Mouse (Mus musculus) liver, embryonic 12.5 days (tissue): ENCODE measurements around the gene Ccdc121. TPM values are rescaled to one million over a fixed set of nuclear protein-coding genes. Genes with fewer than 3 reads are reported as not detected.
"Not testable (repeated sequence)": the region's sequence is repeated elsewhere in the genome, so short reads cannot be mapped to it uniquely, and the experiment has no call there.

Experiments
- ATAC-seq: fragments of 200-750 bp; cut with Nextera tagmentation; 2 replicates; pipeline ENCODE4 v1.8.0; 2017; ENCODE audit warnings: moderate number of reproducible peaks, mild to moderate bottlenecking, moderate library complexity
- H3K27ac ChIP-seq: fragments of 300-500 bp; sonication (generic); 2 replicates; pipeline ENCODE4 v1.5.1; 2016; ENCODE audit warnings: mild to moderate bottlenecking
- H3K27me3 ChIP-seq: fragments of 300-500 bp; sonication (generic); replicated peaks from 2 replicates; pipeline ENCODE4 v1.6.1; 2016; ENCODE audit warnings: mild to moderate bottlenecking, moderate library complexity
- H3K36me3 ChIP-seq: fragments of 300-500 bp; sonication (generic); 2 replicates; pipeline ENCODE4 v1.6.1; 2016; ENCODE audit warnings: mild to moderate bottlenecking, moderate library complexity
- H3K4me1 ChIP-seq: fragments of 300-500 bp; sonication (generic); 2 replicates; pipeline ENCODE4 v1.6.1; 2016
- H3K4me2 ChIP-seq: fragments of 300-500 bp; sonication (generic); 2 replicates; pipeline ENCODE4 v1.6.1; 2016; ENCODE audit warnings: mild to moderate bottlenecking, moderate library complexity
- H3K4me3 ChIP-seq: fragments of 300-500 bp; sonication (generic); 2 replicates; pipeline ENCODE4 v1.5.1; 2016; ENCODE audit warnings: mild to moderate bottlenecking, moderate library complexity
- H3K9ac ChIP-seq: fragments of 300-500 bp; sonication (generic); 2 replicates; pipeline ENCODE4 v1.6.1; 2016; ENCODE audit warnings: mild to moderate bottlenecking, moderate library complexity
- H3K9me3 ChIP-seq: fragments of 300-500 bp; sonication (generic); replicated peaks from 2 replicates; pipeline ENCODE4 v1.6.1; 2016; ENCODE audit warnings: mild to moderate bottlenecking, moderate library complexity
- WGBS: fragments of 180-500 bp; shearing (Covaris S2); methylation state at CpG from one replicate; pipeline ENCODE4 v1.1.7; 2016; ENCODE audit not compliant: insufficient replicate concordance; 5-methylcytosine and 5-hydroxymethylcytosine counted together
- polyA plus RNA-seq: library from polyadenylated mRNA; unstranded; fragments of >200 nt; fragmentation: Nextera tagmentation; extraction: Ambion mirVana; gene quantifications from 2 replicates; pipeline ENCODE4 v1.2.1, GENCODE M21; 2016

Ccdc121 gene
- polyA plus RNA-seq, 1 experiment from 2014 or later, result not detected

GRCm38 (mm10) chr1:181537627-181538525 lies 26.6 kb upstream of the Ccdc121 start:
- Histone ChIP-seq H3K4me1 (no peaks in the 10 kb centered on the region; the same call in 1 of the 2 replicates), H3K9ac (no peak overlapping the region), H3K27me3 (0 out of 2 replicates have a peak, but pooled peaks cover 9% of the 10 kb centered on the region), H3K4me2 (no peak overlapping the region), H3K9me3 (no peaks in the 10 kb centered on the region), H3K4me3 (no peak overlapping the region), H3K36me3 (no peaks in the 10 kb centered on the region), H3K27ac (no peak overlapping the region)
- WGBS, result 76% methylated on average over 9 of the region's 9 CpGs
- no peak for ATAC-seq

GRCm38 (mm10) chr1:181535165-181535873 lies 24.1 kb upstream of the Ccdc121 start:
- Histone ChIP-seq H3K4me3 (no peak overlapping the region), H3K36me3 (no peaks in the 10 kb centered on the region), H3K9me3 (no peaks in the 10 kb centered on the region), H3K4me2 (no peak overlapping the region), H3K27me3 (0 out of 2 replicates have a peak, but pooled peaks cover 5% of the 10 kb centered on the region), H3K9ac (no peak overlapping the region), H3K27ac (no peak overlapping the region), H3K4me1 (no peaks in the 10 kb centered on the region)
- ATAC-seq, result no peak
- WGBS, result 61% methylated on average over 10 of the region's 10 CpGs

- WGBS, result 58% methylated on average over 4 of the region's 4 CpGs
- no peak overlapping the region for H3K27ac ChIP-seq
- H3K36me3 ChIP-seq, result no peaks in the 10 kb centered on the region
- H3K4me3 ChIP-seq, result no peak overlapping the region
- H3K9ac ChIP-seq, result no peak overlapping the region
- 0 out of 2 replicates have a peak, but pooled peaks cover 5% of the 10 kb centered on the region for H3K27me3 ChIP-seq
- H3K4me2 ChIP-seq, result no peak overlapping the region
- ATAC-seq, result no peak
- no peaks in the 10 kb centered on the region for H3K9me3 ChIP-seq
- no peaks in the 10 kb centered on the region for H3K4me1 ChIP-seq
Measured at GRCm38 (mm10) chr1:181529368-181529767, 18.1 kb upstream of the Ccdc121 start.

GRCm38 (mm10) chr1:181525996-181526395 lies 14.7 kb upstream of the Ccdc121 start:
- no peaks in the 10 kb centered on the region for H3K27me3 ChIP-seq
- H3K4me1 ChIP-seq, result no peaks in the 10 kb centered on the region
- no peak overlapping the region for H3K4me3 ChIP-seq
- H3K9me3 ChIP-seq, result no peaks in the 10 kb centered on the region
- no peak overlapping the region for H3K27ac ChIP-seq
- whole genome bisulfite sequencing, result 54% methylated on average over 5 of the region's 5 CpGs
- H3K9ac ChIP-seq, result no peak overlapping the region
- H3K36me3 ChIP-seq, result no peaks in the 10 kb centered on the region
- ATAC-seq, result no peak
- no peak overlapping the region for H3K4me2 ChIP-seq

GRCm38 (mm10) chr1:181523831-181524230 lies 12.6 kb upstream of the Ccdc121 start:
- H3K27ac ChIP-seq, result no peak overlapping the region
- no peaks in the 10 kb centered on the region for H3K9me3 ChIP-seq
- 81% methylated on average over 5 of the region's 5 CpGs for WGBS
- H3K36me3 ChIP-seq, result no peaks in the 10 kb centered on the region
- H3K4me3 ChIP-seq, result no peak overlapping the region
- no peaks in the 10 kb centered on the region for H3K27me3 ChIP-seq
- H3K4me2 ChIP-seq, result no peak overlapping the region
- no peak overlapping the region for H3K9ac ChIP-seq
- H3K4me1 ChIP-seq, result no peaks in the 10 kb centered on the region
- no peak for ATAC-seq

- Histone ChIP-seq H3K27ac (no peak overlapping the region), H3K9me3 (no peaks in the 10 kb centered on the region), H3K4me3 (no peak overlapping the region), H3K9ac (no peak overlapping the region), H3K4me2 (no peak overlapping the region), H3K36me3 (no peaks in the 10 kb centered on the region), H3K4me1 (no peaks in the 10 kb centered on the region), H3K27me3 (no peaks in the 10 kb centered on the region)
- no peak for ATAC-seq
- WGBS, result 68% methylated on average over 11 of the region's 11 CpGs
Measured at GRCm38 (mm10) chr1:181521401-181522091, 10.3 kb upstream of the Ccdc121 start.

GRCm38 (mm10) chr1:181519137-181519536 lies 7.9 kb upstream of the Ccdc121 start:
- H3K4me1 ChIP-seq, result no peaks in the 10 kb centered on the region
- 56% methylated on average over 4 of the region's 4 CpGs for WGBS
- H3K27ac ChIP-seq, result no peak overlapping the region
- H3K36me3 ChIP-seq, result no peaks in the 10 kb centered on the region
- no peak overlapping the region for H3K4me2 ChIP-seq
- no peaks in the 10 kb centered on the region for H3K27me3 ChIP-seq
- no peak overlapping the region for H3K9ac ChIP-seq
- no peak overlapping the region for H3K4me3 ChIP-seq
- no peak for ATAC-seq
- H3K9me3 ChIP-seq, result no peaks in the 10 kb centered on the region

GRCm38 (mm10) chr1:181518046-181518445 lies 6.8 kb upstream of the Ccdc121 start:
- no peak overlapping the region for H3K9ac ChIP-seq
- H3K27ac ChIP-seq, result no peak overlapping the region
- WGBS, result 73% methylated on average over 9 of the region's 9 CpGs
- ATAC-seq, result no peak
- H3K9me3 ChIP-seq, result no peaks in the 10 kb centered on the region
- no peaks in the 10 kb centered on the region for H3K36me3 ChIP-seq
- no peak overlapping the region for H3K4me3 ChIP-seq
- no peak overlapping the region for H3K4me2 ChIP-seq
- H3K4me1 ChIP-seq, result no peaks in the 10 kb centered on the region
- no peaks in the 10 kb centered on the region for H3K27me3 ChIP-seq

- ATAC-seq, result no peak
- 59% methylated on average over 15 of the region's 15 CpGs for WGBS
Measured at GRCm38 (mm10) chr1:181512430-181513129, 1.3 kb upstream of the Ccdc121 start.

GRCm38 (mm10) chr1:181510855-181511254 lies 396 bp downstream of the Ccdc121 start:
- 66% methylated on average over 11 of the region's 11 CpGs for WGBS
- not testable (repeated sequence) for ATAC-seq, H3K9ac ChIP-seq, H3K4me2 ChIP-seq, H3K4me1 ChIP-seq, H3K4me3 ChIP-seq, H3K9me3 ChIP-seq, H3K36me3 ChIP-seq, H3K27me3 ChIP-seq, H3K27ac ChIP-seq

More at GRCm38 (mm10) chr1:181512430-181513129, 1.3 kb upstream of the Ccdc121 start:
- no peaks in the 10 kb centered on the region for H3K9me3 ChIP-seq
- H3K4me2 ChIP-seq, result no peak overlapping the region
- H3K27me3 ChIP-seq, result 0 out of 2 replicates have a peak, but pooled peaks cover 4% of the 10 kb centered on the region
- no peak overlapping the region for H3K9ac ChIP-seq
- no peaks in the 10 kb centered on the region for H3K36me3 ChIP-seq
- no peak overlapping the region for H3K27ac ChIP-seq
- no peaks in the 10 kb centered on the region for H3K4me1 ChIP-seq
- H3K4me3 ChIP-seq, result no peak overlapping the region

GRCm38 (mm10) chr1:181505367-181505766 lies 5.9 kb downstream of the Ccdc121 start:
- H3K9ac ChIP-seq, result no peak overlapping the region
- WGBS, result 19% methylated on average over 8 of the region's 8 CpGs
- no peaks in the 10 kb centered on the region for H3K36me3 ChIP-seq
- 0 out of 2 replicates have a peak, but pooled peaks cover 2% of the 10 kb centered on the region for H3K27me3 ChIP-seq
- H3K4me1 ChIP-seq, result no peaks in the 10 kb centered on the region
- H3K9me3 ChIP-seq, result no peaks in the 10 kb centered on the region
- H3K4me2 ChIP-seq, result no peak overlapping the region
- no peak overlapping the region for H3K27ac ChIP-seq
- ATAC-seq, result no peak
- H3K4me3 ChIP-seq, result no peak overlapping the region
